Mouse (Mus musculus): Measurements from ENCODE around the gene Abcb9. TPM values are rescaled to one million over a fixed set of nuclear protein-coding genes. Genes with fewer than 3 reads are reported as not detected.

Gene Abcb9
- total RNA-seq, 1 experiment: 0.76 TPM

- no peak overlapping the region for H3K4me3 ChIP-seq (ENCODE audit: insufficient read depth in 1 of 2, low read depth in 1 of 2, low read length in 2 of 2, poor library complexity in 1 of 2, severe bottlenecking in 1 of 2)
- TF ChIP-seq ZNF384 (IDR thresholded peaks at IDR 0.05; ENCODE audit: low read depth, low read length) (no peak), CHD2 (IDR thresholded peaks at IDR 0.05; ENCODE audit: low read depth, low read length) (no peak), MAFK (IDR thresholded peaks at IDR 0.05; ENCODE audit: insufficient read depth, low read depth, low read length) (no peak), HCFC1 (IDR thresholded peaks at IDR 0.05; ENCODE audit: borderline replicate concordance, insufficient read depth, low read length) (no peak), ZC3H11A (IDR thresholded peaks at IDR 0.05; ENCODE audit: borderline replicate concordance, low read depth, low read length) (no peak)
- H3K4me1 ChIP-seq (ENCODE audit: control insufficient read depth in 2 of 2, insufficient read depth in 2 of 2, low read length in 2 of 2, poor library complexity in 1 of 2): no peaks in the 10 kb centered on the region; a peak in 1 of 4 replicates
- DNase-seq (ENCODE audit: low read depth, low spot score): no peak
- H3K36me3 ChIP-seq (ENCODE audit: control insufficient read depth, insufficient read depth, low read length, poor library complexity, severe bottlenecking): no peaks in the 10 kb centered on the region
- in situ Hi-C loops (cut with MboI; ENCODE audit: low sequenced_read_pairs in 2 of 2, unreplicated experiment in 2 of 2): no loop called here
- H3K9me3 ChIP-seq (ENCODE audit: control insufficient read depth, insufficient read depth, low read depth, low read length): no peaks in the 10 kb centered on the region
- H3K27ac ChIP-seq (ENCODE audit: insufficient read depth, low read depth, low read length, poor library complexity, severe bottlenecking): no peak overlapping the region
- H3K9ac ChIP-seq (ENCODE audit: insufficient read depth, low read depth, low read length, poor library complexity, severe bottlenecking): no peak overlapping the region
Measured at GRCm38 (mm10) chr5:124100128-124101044, 4.8 kb upstream of the Abcb9 start.

GRCm38 (mm10) chr5:124098923-124099322, 3.3 kb upstream of the Abcb9 start:
- in situ Hi-C loops (cut with MboI; ENCODE audit: low sequenced_read_pairs in 2 of 2, unreplicated experiment in 2 of 2): no loop called here

GRCm38 (mm10) chr5:124095077-124095581, 469 bp downstream of the Abcb9 start:
- no peak for DNase-seq (ENCODE audit: low read depth, low spot score)
- Histone ChIP-seq H3K36me3 (ENCODE audit: control insufficient read depth, insufficient read depth, low read length, poor library complexity, severe bottlenecking) (no peaks in the 10 kb centered on the region), H3K4me3 (ENCODE audit: insufficient read depth in 1 of 2, low read depth in 1 of 2, low read length in 2 of 2, poor library complexity in 1 of 2, severe bottlenecking in 1 of 2) (peak overlapping the region; percentile 60 to 76), H3K27ac (ENCODE audit: insufficient read depth, low read depth, low read length, poor library complexity, severe bottlenecking) (no peak overlapping the region), H3K9ac (ENCODE audit: insufficient read depth, low read depth, low read length, poor library complexity, severe bottlenecking) (peak overlapping the region; percentile 28; the same call in 1 of the 2 replicates), H3K4me1 (ENCODE audit: control insufficient read depth in 2 of 2, insufficient read depth in 2 of 2, low read length in 2 of 2, poor library complexity in 1 of 2) (peaks cover 0 to 7% of the 10 kb centered on the region in 2 experiments; a peak in 1 of 4 replicates), H3K9me3 (ENCODE audit: control insufficient read depth, insufficient read depth, low read depth, low read length) (no peaks in the 10 kb centered on the region)
- in situ Hi-C loops (cut with MboI; ENCODE audit: low sequenced_read_pairs in 2 of 2, unreplicated experiment in 2 of 2): no loop called here
- TF ChIP-seq HCFC1 (IDR thresholded peaks at IDR 0.05; ENCODE audit: borderline replicate concordance, insufficient read depth, low read length): no peak
- TF ChIP-seq ZC3H11A (IDR thresholded peaks at IDR 0.05; ENCODE audit: borderline replicate concordance, low read depth, low read length): no peak
- no peak for TF ChIP-seq ZNF384 (IDR thresholded peaks at IDR 0.05; ENCODE audit: low read depth, low read length)
- TF ChIP-seq CHD2 (IDR thresholded peaks at IDR 0.05; ENCODE audit: low read depth, low read length): no peak
- no peak for TF ChIP-seq MAFK (IDR thresholded peaks at IDR 0.05; ENCODE audit: insufficient read depth, low read depth, low read length)

More at GRCm38 (mm10) chr5:124098923-124099322, 3.3 kb upstream of the Abcb9 start:
- no peak overlapping the region for H3K27ac ChIP-seq (ENCODE audit: insufficient read depth, low read depth, low read length, poor library complexity, severe bottlenecking)
- no peaks in the 10 kb centered on the region for H3K36me3 ChIP-seq (ENCODE audit: control insufficient read depth, insufficient read depth, low read length, poor library complexity, severe bottlenecking)
- no peak overlapping the region for H3K4me3 ChIP-seq (ENCODE audit: insufficient read depth in 1 of 2, low read depth in 1 of 2, low read length in 2 of 2, poor library complexity in 1 of 2, severe bottlenecking in 1 of 2)
- H3K9ac ChIP-seq (ENCODE audit: insufficient read depth, low read depth, low read length, poor library complexity, severe bottlenecking): no peak overlapping the region
- DNase-seq (ENCODE audit: low read depth, low spot score): no peak
- no peaks in the 10 kb centered on the region for H3K9me3 ChIP-seq (ENCODE audit: control insufficient read depth, insufficient read depth, low read depth, low read length)
- TF ChIP-seq ZNF384 (IDR thresholded peaks at IDR 0.05; ENCODE audit: low read depth, low read length) (no peak), CHD2 (IDR thresholded peaks at IDR 0.05; ENCODE audit: low read depth, low read length) (no peak), MAFK (IDR thresholded peaks at IDR 0.05; ENCODE audit: insufficient read depth, low read depth, low read length) (no peak), HCFC1 (IDR thresholded peaks at IDR 0.05; ENCODE audit: borderline replicate concordance, insufficient read depth, low read length) (no peak), ZC3H11A (IDR thresholded peaks at IDR 0.05; ENCODE audit: borderline replicate concordance, low read depth, low read length) (no peak)
- H3K4me1 ChIP-seq (ENCODE audit: control insufficient read depth in 2 of 2, insufficient read depth in 2 of 2, low read length in 2 of 2, poor library complexity in 1 of 2): peaks cover 0 to 3% of the 10 kb centered on the region in 2 experiments; a peak in 1 of 4 replicates

- TF ChIP-seq HCFC1 (IDR thresholded peaks at IDR 0.05; ENCODE audit: borderline replicate concordance, insufficient read depth, low read length) (no peak), ZC3H11A (IDR thresholded peaks at IDR 0.05; ENCODE audit: borderline replicate concordance, low read depth, low read length) (no peak), ZNF384 (IDR thresholded peaks at IDR 0.05; ENCODE audit: low read depth, low read length) (no peak), MAFK (IDR thresholded peaks at IDR 0.05; ENCODE audit: insufficient read depth, low read depth, low read length) (no peak), CHD2 (IDR thresholded peaks at IDR 0.05; ENCODE audit: low read depth, low read length) (no peak)
- H3K4me3 ChIP-seq (ENCODE audit: insufficient read depth in 1 of 2, low read depth in 1 of 2, low read length in 2 of 2, poor library complexity in 1 of 2, severe bottlenecking in 1 of 2): no peak overlapping the region
- no peaks in the 10 kb centered on the region for H3K9me3 ChIP-seq (ENCODE audit: control insufficient read depth, insufficient read depth, low read depth, low read length)
- H3K36me3 ChIP-seq (ENCODE audit: control insufficient read depth, insufficient read depth, low read length, poor library complexity, severe bottlenecking): no peaks in the 10 kb centered on the region
- no peak for DNase-seq (ENCODE audit: low read depth, low spot score)
- H3K27ac ChIP-seq (ENCODE audit: insufficient read depth, low read depth, low read length, poor library complexity, severe bottlenecking): no peak overlapping the region
- no peak overlapping the region for H3K9ac ChIP-seq (ENCODE audit: insufficient read depth, low read depth, low read length, poor library complexity, severe bottlenecking)
- H3K4me1 ChIP-seq (ENCODE audit: control insufficient read depth in 2 of 2, insufficient read depth in 2 of 2, low read length in 2 of 2, poor library complexity in 1 of 2): peaks cover 0 to 9% of the 10 kb centered on the region in 2 experiments; a peak in 2 of 4 replicates
- in situ Hi-C loops (cut with MboI; ENCODE audit: low sequenced_read_pairs in 2 of 2, unreplicated experiment in 2 of 2): no loop called here
Measured at GRCm38 (mm10) chr5:124093852-124094604, 1.6 kb downstream of the Abcb9 start.
